Mouse (Mus musculus) gastrocnemius, adult 8-10 months (tissue): ENCODE measurements around the gene Uba3. TPM values are rescaled to one million over a fixed set of nuclear protein-coding genes. Genes with fewer than 3 reads are reported as not detected.

Experiments used
- DNase-seq, 2 experiments: peaks; one replicate each; pipeline ENCODE4 v3.0.0; 2022; ENCODE audit warnings: low spot score in 2 of 2
- total RNA-seq, 4 experiments: library from RNA; stranded (reverse); gene quantifications; 2 replicates each; pipeline ENCODE4 v1.2.4; 2022

Uba3 gene
- total RNA-seq: 10 to 100 TPM; 33.7 to 36.2 (median 33.7) TPM

DNA sequence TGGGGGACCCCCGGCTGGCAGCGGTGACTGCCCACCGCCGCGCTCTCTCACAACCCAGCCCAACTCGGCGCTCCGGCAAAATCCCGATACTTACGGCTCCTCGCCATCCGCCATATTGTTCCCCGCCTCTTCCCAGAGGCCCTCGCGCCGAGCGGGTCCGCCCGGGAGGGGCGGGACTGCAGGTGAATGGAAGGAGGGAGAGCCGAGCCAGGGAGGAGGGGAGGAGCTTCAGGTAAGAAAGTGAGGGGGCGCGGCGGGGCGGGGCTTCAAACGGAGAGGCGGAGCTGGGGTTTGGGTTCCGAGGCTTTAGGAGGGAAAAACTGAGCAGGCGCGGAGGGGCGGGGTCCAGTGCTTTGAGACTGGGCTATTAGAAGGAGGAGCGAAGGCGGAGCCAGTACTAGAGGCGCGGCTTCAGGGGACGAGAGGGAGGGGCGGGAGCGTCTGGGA, at the start of gene Uba3:
TSS of gene Uba3 (minus strand) at position 209 of the 447 bp plus-strand sequence.
- peak; percentile 99 for DNase-seq

DNA sequence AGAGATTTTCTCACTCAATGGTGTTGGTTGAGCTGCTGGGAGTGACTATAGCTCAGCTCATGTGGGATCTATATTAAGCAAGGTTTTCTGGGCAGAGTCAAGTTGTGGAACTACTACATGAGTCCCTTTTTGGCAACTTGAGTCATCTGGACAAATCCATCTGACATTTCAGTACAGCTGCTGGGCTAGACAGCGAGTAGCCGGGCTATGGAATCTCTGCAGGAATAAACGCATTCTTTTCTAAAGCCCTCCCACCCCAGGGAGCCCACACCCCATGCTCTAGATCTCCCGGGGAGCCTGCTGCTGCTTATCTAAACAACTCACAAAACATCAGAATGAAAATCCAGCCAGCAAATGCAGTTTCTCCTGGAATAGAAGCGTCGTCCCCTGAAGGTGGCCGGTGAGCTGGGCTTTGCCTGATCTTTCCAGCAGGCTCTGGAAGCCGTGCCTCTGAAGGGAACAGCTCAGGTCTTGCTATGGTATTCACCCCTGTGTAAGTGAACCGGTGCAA, 47.3 kb upstream of the Uba3 start, which contains the start of gene Lmod3:
TSS of gene Lmod3 (minus strand) at position 49 of the 511 bp plus-strand sequence.
- peak; percentile 36 to 40 for DNase-seq

DNA sequence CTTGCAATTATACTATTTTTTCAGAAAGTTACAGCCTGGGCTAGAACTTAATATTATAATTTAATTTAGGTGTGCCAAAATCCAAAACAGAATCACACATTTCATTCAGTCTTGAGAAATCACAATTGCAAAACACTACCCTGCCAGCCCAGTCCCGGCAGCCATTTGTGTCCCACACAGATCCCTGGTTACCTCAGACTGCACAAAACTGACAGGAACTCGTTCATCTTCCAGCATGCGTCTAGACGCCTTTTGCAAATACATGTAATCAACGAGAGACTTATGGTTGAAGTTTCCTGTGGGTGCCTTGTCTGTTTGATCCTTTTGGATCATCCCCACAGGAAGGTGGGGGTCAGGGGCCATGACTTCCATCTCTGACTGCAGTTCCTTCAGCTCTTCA, 46.6 kb upstream of the Uba3 start:
- DNase-seq: no peak

GRCm38 (mm10) chr6:97250966-97251365, 45.5 kb upstream of the Uba3 start:
- peak; percentile 48 to 50 for DNase-seq

DNA sequence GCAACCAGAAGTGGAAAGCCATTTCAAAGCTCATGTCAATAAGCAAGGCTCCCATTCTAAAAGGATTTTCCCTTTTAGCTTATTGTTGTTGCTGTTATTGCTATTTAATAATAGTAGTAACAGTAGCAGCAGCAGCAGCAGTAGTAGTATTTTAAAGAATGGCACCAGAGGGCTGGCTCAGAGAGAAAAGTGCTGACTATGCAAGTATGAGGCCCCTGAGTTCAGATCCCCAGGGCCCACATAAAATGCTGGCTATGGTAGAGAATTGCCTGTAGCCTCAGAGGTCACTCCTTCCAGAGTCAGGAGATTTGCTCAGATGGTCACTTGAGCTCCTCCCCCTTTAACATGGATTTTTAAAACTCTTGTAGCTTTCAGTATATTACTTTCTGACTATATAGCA, 39.8 kb upstream of the Uba3 start:
- no peak for DNase-seq

- no peak for DNase-seq
Observed at GRCm38 (mm10) chr6:97242522-97242921, 37.1 kb upstream of the Uba3 start.

DNA sequence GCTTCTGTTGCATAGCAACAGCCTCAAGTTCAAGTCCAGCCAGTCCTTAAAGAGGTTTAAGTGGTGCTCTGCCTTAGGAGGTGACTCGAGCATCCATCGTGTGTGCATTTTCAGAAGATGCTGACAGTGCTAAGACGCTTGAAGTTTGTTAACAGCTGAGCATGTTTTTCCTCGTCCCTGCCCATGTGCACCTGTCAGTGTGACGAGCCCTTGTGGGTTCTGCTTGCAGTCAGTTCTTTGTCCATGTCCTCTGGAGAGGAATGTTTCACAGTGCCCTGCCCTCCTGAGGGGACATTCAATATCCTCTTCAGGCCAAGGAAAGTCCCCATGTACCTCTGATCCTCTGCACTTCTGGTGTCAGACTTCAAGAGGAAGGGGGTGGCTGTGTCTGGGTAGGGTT, 34.6 kb upstream of the Uba3 start:
- DNase-seq: no peak

DNA sequence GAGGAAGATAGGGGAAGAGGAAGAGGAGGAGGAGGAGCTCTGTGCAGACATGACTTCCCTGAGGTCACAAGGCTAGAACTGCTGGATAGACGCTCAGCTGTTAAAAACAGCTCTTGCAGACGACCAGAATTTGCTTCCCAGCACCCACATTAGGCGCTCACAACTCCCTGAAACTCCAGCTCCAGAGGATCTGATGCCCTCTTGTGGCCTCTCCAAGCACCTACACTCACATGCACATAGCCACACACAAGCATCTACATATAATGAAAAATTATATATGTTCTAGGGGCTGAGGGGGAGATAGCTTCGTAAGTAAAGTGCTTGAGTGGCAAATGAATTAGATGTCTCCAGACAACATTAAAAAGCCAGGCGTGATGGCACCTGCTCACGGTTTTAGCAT, 33.9 kb upstream of the Uba3 start:
- DNase-seq: no peak

DNA sequence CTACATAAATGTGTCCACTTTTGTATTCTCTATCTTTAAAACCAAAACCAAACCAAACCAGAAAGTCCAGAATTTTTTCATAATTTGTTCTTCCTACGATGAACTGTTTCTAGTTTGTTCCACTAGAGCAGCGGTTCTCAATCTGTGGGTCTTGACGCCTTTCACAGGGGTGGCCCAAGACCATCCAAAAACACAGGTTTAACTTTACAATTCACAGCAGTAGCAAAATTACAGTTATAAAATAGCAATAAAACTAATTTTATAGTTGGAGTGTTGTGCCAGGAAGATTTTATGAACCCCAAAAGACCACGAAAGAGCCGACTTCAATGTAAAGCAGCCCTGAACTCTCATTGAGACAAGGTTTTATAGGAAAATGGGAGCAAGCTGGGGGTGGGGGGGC, 30.6 kb upstream of the Uba3 start:
- no peak for DNase-seq

GRCm38 (mm10) chr6:97234911-97235668, 29.6 kb upstream of the Uba3 start:
- no peak for DNase-seq

- no peak for DNase-seq
Observed at GRCm38 (mm10) chr6:97227067-97227847, 21.8 kb upstream of the Uba3 start.

- no peak for DNase-seq
Observed at GRCm38 (mm10) chr6:97226083-97226491, 20.6 kb upstream of the Uba3 start.

DNA sequence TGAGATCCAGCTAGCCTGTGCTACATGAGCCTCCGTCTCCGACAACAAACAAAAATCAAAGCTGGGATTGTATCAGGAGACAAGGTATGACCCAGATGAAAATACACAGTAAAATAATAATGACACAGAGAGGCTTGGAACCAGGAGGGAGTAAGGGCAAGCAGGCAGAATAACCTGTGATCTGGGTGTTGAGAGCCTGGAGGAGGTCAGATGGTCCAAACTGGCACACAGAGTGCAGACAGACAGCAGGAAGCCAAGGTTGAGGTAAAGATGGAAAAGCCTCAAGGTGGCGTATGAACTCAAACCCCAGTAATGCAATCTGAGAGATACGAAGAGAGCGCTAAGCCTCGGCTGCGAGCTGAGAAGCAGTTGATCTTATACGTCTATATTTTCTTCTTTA, 19.1 kb upstream of the Uba3 start:
- DNase-seq: no peak

GRCm38 (mm10) chr6:97223566-97223965, 18.1 kb upstream of the Uba3 start:
- DNase-seq: no peak

DNA sequence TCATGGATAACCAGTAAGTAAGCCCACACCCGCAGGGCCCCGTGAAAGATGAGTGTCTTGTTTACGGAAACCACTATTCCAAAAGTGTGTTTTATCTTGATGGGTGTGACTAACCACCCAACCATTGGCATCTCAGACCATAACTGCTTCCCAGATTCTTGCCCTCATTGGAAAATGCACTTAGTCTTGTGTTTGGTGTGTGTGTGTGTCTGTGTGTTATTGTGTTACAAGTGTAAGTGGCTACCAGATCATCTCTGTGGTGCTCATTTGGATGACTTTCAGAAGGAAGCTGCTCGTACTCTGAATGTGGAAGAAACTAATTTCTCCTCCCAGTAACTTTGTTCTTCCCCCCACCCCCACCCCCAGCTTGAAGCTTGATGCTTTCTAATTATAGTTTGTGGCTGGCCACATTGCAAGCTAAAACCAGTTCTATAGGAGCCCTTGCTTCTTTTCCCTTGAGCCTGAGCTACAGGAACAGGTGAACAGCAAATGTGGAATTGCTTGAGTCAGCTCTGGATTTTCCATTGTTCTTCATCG, 17.6 kb upstream of the Uba3 start:
- DNase-seq: no peak

DNA sequence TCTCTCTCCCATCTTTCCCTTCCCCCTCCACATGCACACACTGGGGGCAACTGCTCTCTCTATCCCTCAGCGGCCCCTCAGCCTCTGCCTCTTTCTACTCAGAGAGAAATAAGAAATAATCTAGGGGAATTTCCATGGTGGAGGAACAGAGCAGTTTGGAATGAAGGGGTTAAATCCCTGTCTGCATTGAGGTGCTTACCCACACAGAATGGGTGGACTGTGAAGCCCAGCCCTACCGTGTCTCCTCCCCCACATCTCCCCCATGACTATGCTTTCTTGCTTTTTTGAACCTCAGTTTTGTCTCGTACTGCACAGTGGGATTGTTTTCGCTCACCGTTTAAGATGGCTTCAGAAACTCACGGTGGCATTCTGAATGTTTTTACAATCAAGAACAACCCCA, 16.9 kb upstream of the Uba3 start:
- DNase-seq: no peak

GRCm38 (mm10) chr6:97221205-97222025, 16.0 kb upstream of the Uba3 start:
- peak in 1 of 2 experiments; percentile 24 for DNase-seq

DNA sequence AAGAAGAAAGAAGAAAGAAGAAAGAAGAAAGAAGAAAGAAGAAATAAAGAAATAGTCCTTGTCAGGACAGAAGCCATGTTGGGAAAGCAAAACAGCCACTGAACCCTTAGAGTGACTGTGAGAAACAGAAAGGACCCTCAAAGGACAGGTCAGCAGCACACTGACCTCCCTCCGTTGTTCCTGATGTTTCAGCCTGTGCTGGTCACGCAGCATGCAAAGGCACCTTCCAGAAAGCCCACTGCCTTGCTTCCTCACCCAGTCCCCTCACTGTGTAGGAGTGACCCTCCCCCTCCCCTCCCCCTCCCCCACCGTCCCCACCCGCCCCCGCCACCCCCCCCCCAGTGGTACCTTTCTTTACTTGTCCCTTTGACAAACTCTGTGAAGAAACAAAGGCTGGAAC, 15.2 kb upstream of the Uba3 start:
- no peak for DNase-seq

DNA sequence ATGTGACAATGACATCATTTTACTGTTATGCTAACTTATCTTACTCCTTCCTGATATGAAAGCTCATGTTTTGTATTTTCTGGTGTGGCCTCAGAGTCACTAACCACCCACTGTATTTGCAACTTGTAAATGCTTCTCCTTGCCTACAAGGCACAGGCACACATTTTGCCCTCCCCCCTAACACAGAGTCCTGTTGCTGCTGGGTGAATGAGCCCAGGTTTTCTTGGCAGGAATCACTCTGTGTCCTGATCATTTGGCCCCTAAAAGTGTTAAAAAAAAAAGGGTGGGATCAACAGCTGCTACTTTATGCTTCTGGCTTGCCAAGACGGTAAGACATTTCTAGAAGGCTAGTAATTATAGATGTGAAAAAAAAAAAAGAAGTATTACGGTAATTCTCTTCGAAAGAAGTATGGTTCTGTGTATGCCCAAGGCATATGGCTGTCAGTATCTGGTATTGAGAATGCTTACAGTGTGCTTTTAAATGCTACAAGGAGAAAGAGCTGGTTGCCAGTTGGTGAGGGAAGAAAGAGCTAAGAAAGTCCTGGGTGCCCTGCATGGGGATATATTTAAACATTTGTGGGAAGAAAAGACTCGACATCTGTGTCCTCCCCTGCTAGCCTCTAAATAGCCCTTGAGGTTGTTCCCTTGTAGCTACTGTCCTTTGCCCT, 10.8 kb upstream of the Uba3 start:
- no peak for DNase-seq

GRCm38 (mm10) chr6:97211981-97212380, 6.5 kb upstream of the Uba3 start:
- DNase-seq: peak; percentile 75 to 85
